Mouse (Mus musculus) myocyte (in vitro differentiated cells): ENCODE data around the gene Tbc1d23. TPM values are rescaled to one million over a fixed set of nuclear protein-coding genes. Genes with fewer than 3 reads are reported as not detected.

Experiments
- H3K27me3 ChIP-seq: one replicate; pipeline ENCODE4 v1.6.1; 2011; ENCODE audit not compliant: control insufficient read depth, insufficient read depth, insufficient read length
- H3K36me3 ChIP-seq: one replicate; pipeline ENCODE4 v1.6.1; 2011; ENCODE audit not compliant: control insufficient read depth, insufficient read depth
- H3K4me2 ChIP-seq: one replicate; pipeline ENCODE4 v1.6.1; 2011; ENCODE audit warnings: low read depth, control low read depth
- H3K4me3 ChIP-seq: one replicate; pipeline ENCODE4 v1.5.1; 2011; ENCODE audit warnings: mild to moderate bottlenecking, control low read depth, moderate library complexity
- H3K79me2 ChIP-seq: one replicate; pipeline ENCODE4 v1.6.1; 2011; ENCODE audit not compliant: control insufficient read depth, insufficient read depth
- H3ac ChIP-seq: one replicate; pipeline ENCODE4 v1.6.1; 2011; ENCODE audit not compliant: control insufficient read depth, insufficient read length
- CEBPB ChIP-seq: IDR thresholded peaks from 2 replicates; pipeline ENCODE4 v1.6.1; 2011; ENCODE audit warnings: mild to moderate bottlenecking, moderate library complexity; ENCODE audit not compliant: poor library complexity, insufficient read depth, severe bottlenecking
- E2F4 ChIP-seq: IDR thresholded peaks from one replicate; pipeline ENCODE4 v1.6.1; 2011; ENCODE audit warnings: mild to moderate bottlenecking, control low read depth, moderate library complexity; ENCODE audit not compliant: insufficient read depth
- MAX ChIP-seq: IDR thresholded peaks from one replicate; pipeline ENCODE4 v1.6.1; 2011; ENCODE audit warnings: low read depth, mild to moderate bottlenecking, control low read depth
- MYOD1 ChIP-seq, 3 experiments: IDR thresholded peaks; one replicate each; pipeline ENCODE4 v1.6.1; 2011; ENCODE audit warnings: control low read depth in 2 of 3, low read depth in 2 of 3, mild to moderate bottlenecking in 2 of 3, moderate library complexity in 1 of 3; ENCODE audit not compliant: insufficient read length in 2 of 3, control insufficient read depth in 1 of 3
- MYOG ChIP-seq, 3 experiments: IDR thresholded peaks; one replicate each; pipeline ENCODE4 v1.6.1; 2011; ENCODE audit warnings: control low read depth in 2 of 3, low read depth in 2 of 3, mild to moderate bottlenecking in 2 of 3; ENCODE audit not compliant: insufficient read length in 2 of 3, control insufficient read depth in 1 of 3, insufficient read depth in 1 of 3
- POLR2A ChIP-seq: IDR thresholded peaks from one replicate; pipeline ENCODE4 v1.6.1; 2011; ENCODE audit warnings: low read depth, mild to moderate bottlenecking, control low read depth, moderate library complexity; ENCODE audit not compliant: insufficient read length
- POLR2AphosphoS2 ChIP-seq: IDR thresholded peaks from one replicate; pipeline ENCODE4 v1.6.1; 2011; ENCODE audit warnings: low read depth, control low read depth; ENCODE audit not compliant: insufficient read length
- REST ChIP-seq: IDR thresholded peaks from one replicate; pipeline ENCODE4 v1.6.1; 2011; ENCODE audit warnings: mild to moderate bottlenecking, control low read depth, moderate library complexity; ENCODE audit not compliant: insufficient read depth, insufficient read length
- SRF ChIP-seq: IDR thresholded peaks from one replicate; pipeline ENCODE4 v1.6.1; 2011; ENCODE audit warnings: low read depth; ENCODE audit not compliant: control insufficient read depth, insufficient read length
- TCF12 ChIP-seq: IDR thresholded peaks from one replicate; pipeline ENCODE4 v1.6.1; 2011; ENCODE audit warnings: mild to moderate bottlenecking, control low read depth; ENCODE audit not compliant: poor library complexity, insufficient read depth, severe bottlenecking
- TCF3 ChIP-seq: IDR thresholded peaks from one replicate; pipeline ENCODE4 v1.6.1; 2011; ENCODE audit warnings: low read depth, control low read depth; ENCODE audit not compliant: insufficient read length
- USF1 ChIP-seq: IDR thresholded peaks from one replicate; pipeline ENCODE4 v1.6.1; 2011; ENCODE audit warnings: low read depth, mild to moderate bottlenecking, control low read depth, moderate library complexity
- polyA plus RNA-seq: library from polyadenylated mRNA; unstranded; fragments of >200 nt; fragmentation: generic; extraction: Trizol; gene quantifications from one replicate; pipeline ENCODE4 v1.2.1, GENCODE M21; 2012; ENCODE audit warnings: missing spikeins

Tbc1d23 gene
- polyA plus RNA-seq = 9.6 TPM

- Histone ChIP-seq H3K4me3 (peak within 1 kb of the TSS; percentile 76), H3K27me3 (no peaks in the 10 kb centered on the region), H3K79me2 (peaks cover 32% of the 10 kb centered on the region), H3K4me2 (peak within 1 kb of the TSS; percentile 88), H3K36me3 (no peaks in the 10 kb centered on the region), H3ac (no peak within 1 kb of the TSS)
- TF ChIP-seq USF1 (no peak), MYOG (IDR thresholded peaks at IDR 0.05; ENCODE audit: control insufficient read depth in 1 of 3, insufficient read depth in 1 of 3, insufficient read length in 2 of 3, low read depth in 2 of 3) (no peak), MYOD1 (IDR thresholded peaks at IDR 0.05; ENCODE audit: control insufficient read depth in 1 of 3, insufficient read length in 2 of 3, low read depth in 2 of 3) (peak in 1 of 3 experiments; percentile 40), TCF3 (no peak), TCF12 (no peak), E2F4 (no peak), MAX (no peak), SRF (no peak), POLR2A (peak; percentile 87), REST (no peak), CEBPB (no peak), POLR2AphosphoS2 (peak; percentile 80)
These were observed at the start of gene Tbc1d23 for GRCm38 (mm10) chr16:57231089-57231936. TSS of gene Tbc1d23 (minus strand) at chr16:57231504.

- Histone ChIP-seq H3K4me2 (no peak overlapping the region), H3K4me3 (no peak overlapping the region), H3K36me3 (no peaks in the 10 kb centered on the region), H3ac (no peak overlapping the region), H3K79me2 (no peaks in the 10 kb centered on the region), H3K27me3 (no peaks in the 10 kb centered on the region)
- TF ChIP-seq REST = no peak
- TF ChIP-seq SRF = no peak
- no peak for TF ChIP-seq MYOG (IDR thresholded peaks at IDR 0.05; ENCODE audit: control insufficient read depth in 1 of 3, insufficient read depth in 1 of 3, insufficient read length in 2 of 3, low read depth in 2 of 3)
- no peak for TF ChIP-seq POLR2AphosphoS2
- no peak for TF ChIP-seq MYOD1 (IDR thresholded peaks at IDR 0.05; ENCODE audit: control insufficient read depth in 1 of 3, insufficient read length in 2 of 3, low read depth in 2 of 3)
- TF ChIP-seq CEBPB = no peak
- TF ChIP-seq USF1 = no peak
- TF ChIP-seq TCF3 = no peak
- TF ChIP-seq E2F4 = no peak
- TF ChIP-seq POLR2A = no peak
- TF ChIP-seq TCF12 = no peak
- TF ChIP-seq MAX = no peak
These were observed 49.2 kb upstream of the Tbc1d23 start for GRCm38 (mm10) chr16:57280221-57281217.

GRCm38 (mm10) chr16:57278976-57279626, 47.8 kb upstream of the Tbc1d23 start:
- Histone ChIP-seq H3K27me3 (no peaks in the 10 kb centered on the region), H3ac (no peak overlapping the region)
- TF ChIP-seq TCF3 (no peak), REST (no peak), TCF12 (no peak), POLR2AphosphoS2 (no peak), E2F4 (no peak), MAX (no peak), CEBPB (no peak), POLR2A (no peak), MYOG (IDR thresholded peaks at IDR 0.05; ENCODE audit: control insufficient read depth in 1 of 3, insufficient read depth in 1 of 3, insufficient read length in 2 of 3, low read depth in 2 of 3) (no peak), SRF (no peak), USF1 (no peak), MYOD1 (IDR thresholded peaks at IDR 0.05; ENCODE audit: control insufficient read depth in 1 of 3, insufficient read length in 2 of 3, low read depth in 2 of 3) (no peak)

DNA sequence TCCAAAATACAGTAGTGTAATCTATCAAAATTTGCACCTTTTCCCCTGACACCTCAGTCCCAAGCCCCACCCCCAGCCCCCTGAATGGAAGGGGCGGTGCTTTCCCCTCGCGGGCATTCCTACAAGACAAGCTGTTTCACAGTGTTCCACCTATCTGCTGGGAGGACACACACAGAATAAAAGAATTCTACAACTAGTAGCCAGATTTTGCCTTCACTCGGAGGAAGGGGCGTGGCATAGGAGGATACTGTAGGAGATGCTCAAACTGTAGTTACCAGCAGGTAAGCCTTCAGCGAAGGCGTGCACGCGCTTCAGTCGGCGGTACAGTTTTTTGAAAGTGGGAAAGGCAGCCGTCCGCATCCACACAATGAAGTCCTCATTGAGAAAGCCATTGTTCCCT, 38.4 kb upstream of the Tbc1d23 start:
- no peak for TF ChIP-seq MYOD1 (IDR thresholded peaks at IDR 0.05; ENCODE audit: control insufficient read depth in 1 of 3, insufficient read length in 2 of 3, low read depth in 2 of 3)
- no peak for TF ChIP-seq MYOG (IDR thresholded peaks at IDR 0.05; ENCODE audit: control insufficient read depth in 1 of 3, insufficient read depth in 1 of 3, insufficient read length in 2 of 3, low read depth in 2 of 3)
- TF ChIP-seq TCF3 = no peak
- no peak for TF ChIP-seq SRF
- TF ChIP-seq CEBPB = no peak
- no peak for TF ChIP-seq POLR2A
- no peak for TF ChIP-seq E2F4
- no peak for TF ChIP-seq USF1
- TF ChIP-seq POLR2AphosphoS2 = no peak
- no peak for TF ChIP-seq REST
- no peak for TF ChIP-seq MAX
- TF ChIP-seq TCF12 = no peak
- Histone ChIP-seq H3K4me3 (no peak overlapping the region), H3K27me3 (no peaks in the 10 kb centered on the region), H3ac (no peak overlapping the region), H3K36me3 (no peaks in the 10 kb centered on the region), H3K4me2 (no peak overlapping the region), H3K79me2 (no peaks in the 10 kb centered on the region)

More at GRCm38 (mm10) chr16:57278976-57279626, 47.8 kb upstream of the Tbc1d23 start:
- Histone ChIP-seq H3K79me2 (no peaks in the 10 kb centered on the region), H3K4me2 (no peak overlapping the region), H3K4me3 (no peak overlapping the region), H3K36me3 (no peaks in the 10 kb centered on the region)
